Mouse (Mus musculus) lung, postnatal 0 days (tissue): ENCODE data around the gene Fam98c. TPM values are rescaled to one million over a fixed set of nuclear protein-coding genes. Genes with fewer than 3 reads are reported as not detected.
A peak's percentile ranks its signal among the peaks of the same experiment; 100 is the strongest.

Experiments used
- ATAC-seq: fragments of 200-750 bp; cut with Nextera tagmentation; 2 replicates; pipeline ENCODE4 v1.8.0; 2017; ENCODE audit warnings: moderate library complexity
- DNase-seq: peaks from one replicate; pipeline ENCODE4 v3.0.0-alpha.2; 2016; ENCODE audit warnings: low spot score
- H3K27ac ChIP-seq: fragments of 300-500 bp; sonication (generic); 2 replicates; pipeline ENCODE4 v1.5.1; 2014; ENCODE audit warnings: antibody characterized with exemption, mild to moderate bottlenecking, low read length, mixed read lengths
- H3K27me3 ChIP-seq: fragments of 300-500 bp; sonication (generic); replicated peaks from 2 replicates; pipeline ENCODE4 v1.6.1; 2014; ENCODE audit warnings: low read length, mixed read lengths; ENCODE audit not compliant: insufficient read depth
- H3K36me3 ChIP-seq: fragments of 300-500 bp; sonication (generic); 2 replicates; pipeline ENCODE4 v1.6.1; 2014; ENCODE audit warnings: low read length, mixed read lengths; ENCODE audit not compliant: insufficient read depth
- H3K4me1 ChIP-seq: fragments of 300-500 bp; sonication (generic); 2 replicates; pipeline ENCODE4 v1.6.1; 2014; ENCODE audit warnings: antibody characterized with exemption, low read depth, low read length, mixed read lengths; ENCODE audit not compliant: insufficient read depth
- H3K4me2 ChIP-seq: fragments of 300-500 bp; sonication (generic); replicated peaks from 2 replicates; pipeline ENCODE4 v1.6.1; 2014; ENCODE audit warnings: low read depth, mild to moderate bottlenecking, low read length, moderate library complexity, mixed read lengths
- H3K4me3 ChIP-seq: fragments of 300-500 bp; sonication (generic); 2 replicates; pipeline ENCODE4 v1.5.1; 2014; ENCODE audit warnings: low read depth, low read length
- H3K9ac ChIP-seq: fragments of 300-500 bp; sonication (generic); replicated peaks from 2 replicates; pipeline ENCODE4 v1.6.1; 2014; ENCODE audit warnings: low read depth, mild to moderate bottlenecking
- H3K9me3 ChIP-seq: fragments of 300-500 bp; sonication (generic); 2 replicates; pipeline ENCODE4 v1.6.1; 2016; ENCODE audit warnings: low read length, mixed read lengths
- CTCF ChIP-seq: IDR thresholded peaks from 2 replicates; pipeline ENCODE4 v1.5.1; 2016; ENCODE audit warnings: antibody characterized with exemption, mild to moderate bottlenecking
- EP300 ChIP-seq: IDR thresholded peaks from 2 replicates; pipeline ENCODE4 v1.6.1; 2016; ENCODE audit warnings: antibody characterized with exemption, mild to moderate bottlenecking, control low read depth
- WGBS: fragments of 180-500 bp; shearing (Covaris S2); extraction: QIAGEN DNeasy Blood & Tissue Kit; methylation state at CpG from one replicate; pipeline ENCODE4 v1.1.7; 2014; 5-methylcytosine and 5-hydroxymethylcytosine counted together
- polyA plus RNA-seq: library from polyadenylated mRNA; unstranded; fragments of >200 nt; fragmentation: Nextera tagmentation; extraction: Ambion mirVana; gene quantifications from 2 replicates; pipeline ENCODE4 v1.2.1, GENCODE M21; 2015

Fam98c gene
- polyA plus RNA-seq, 1 experiment from 2014 or later = 40.2 TPM

DNA sequence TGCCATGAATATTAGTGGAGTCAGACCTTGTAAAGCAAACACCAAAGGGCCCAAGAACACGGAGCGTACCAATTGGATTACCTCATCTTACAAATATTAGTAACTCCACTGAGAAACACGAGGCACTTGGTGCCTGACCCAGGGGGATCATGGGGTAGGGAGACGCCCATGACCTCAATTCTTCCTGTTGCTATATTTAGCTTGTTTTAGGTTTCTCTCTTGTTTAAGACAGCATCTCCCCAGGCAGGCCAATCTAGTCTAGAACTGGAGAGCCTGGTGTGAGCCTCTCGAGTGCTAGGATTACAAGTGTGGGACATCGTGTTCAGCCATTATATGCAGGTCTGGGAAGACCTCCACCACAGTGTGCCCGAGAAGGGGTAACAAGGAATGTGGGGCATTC, 23.3 kb upstream of the Fam98c start:
- Histone ChIP-seq H3K4me3 (peak overlapping the region; percentile 79), H3K4me2 (peak overlapping the region; percentile 70), H3K27ac (peak overlapping the region; percentile 84; the same call in 1 of the 2 replicates), H3K36me3 (peaks cover 24% of the 10 kb centered on the region; the same call in 1 of the 2 replicates), H3K4me1 (peaks cover 9% of the 10 kb centered on the region; the same call in 1 of the 2 replicates), H3K9me3 (no peaks in the 10 kb centered on the region), H3K9ac (peak overlapping the region; percentile 77; the same call in 1 of the 2 replicates), H3K27me3 (no peaks in the 10 kb centered on the region)
- ATAC-seq = no peak
- DNase-seq = peak; percentile 81
- WGBS = 16% methylated on average over 7 of the region's 7 CpGs
- no peak for TF ChIP-seq CTCF
- peak; percentile 38; the same call in 1 of the 2 replicates for TF ChIP-seq EP300

DNA sequence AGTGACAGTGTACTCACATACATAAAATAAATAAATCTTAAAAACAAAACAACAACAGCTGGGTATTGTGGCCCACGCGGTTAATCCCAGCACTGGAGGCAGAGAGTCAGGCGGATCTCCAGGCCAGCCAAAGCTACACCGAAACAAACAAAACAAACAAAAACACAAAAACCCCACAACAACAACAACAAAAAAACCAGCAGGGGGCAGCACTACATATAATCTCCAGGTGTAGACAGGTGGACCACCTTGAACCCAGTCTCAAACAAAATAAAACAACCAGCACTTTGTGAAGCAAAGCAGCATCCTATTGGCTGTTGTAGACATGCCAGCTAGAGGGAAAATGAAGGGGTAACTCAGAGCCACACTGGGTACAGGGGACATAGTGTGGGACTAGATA, 22.1 kb upstream of the Fam98c start:
- no peaks in the 10 kb centered on the region for H3K9me3 ChIP-seq
- 78% methylated on average over 4 of the region's 4 CpGs for WGBS
- no peak overlapping the region for H3K4me3 ChIP-seq
- H3K4me2 ChIP-seq = no peak overlapping the region
- DNase-seq (no peak), ATAC-seq (no peak)
- H3K9ac ChIP-seq = no peak overlapping the region
- H3K4me1 ChIP-seq = peaks cover 9% of the 10 kb centered on the region; the same call in 1 of the 2 replicates
- H3K36me3 ChIP-seq = peaks cover 31% of the 10 kb centered on the region
- no peak for TF ChIP-seq EP300
- TF ChIP-seq CTCF = peak; percentile 35
- H3K27ac ChIP-seq = no peak overlapping the region
- H3K27me3 ChIP-seq = 0 out of 2 replicates have a peak, but pooled peaks cover 5% of the 10 kb centered on the region

DNA sequence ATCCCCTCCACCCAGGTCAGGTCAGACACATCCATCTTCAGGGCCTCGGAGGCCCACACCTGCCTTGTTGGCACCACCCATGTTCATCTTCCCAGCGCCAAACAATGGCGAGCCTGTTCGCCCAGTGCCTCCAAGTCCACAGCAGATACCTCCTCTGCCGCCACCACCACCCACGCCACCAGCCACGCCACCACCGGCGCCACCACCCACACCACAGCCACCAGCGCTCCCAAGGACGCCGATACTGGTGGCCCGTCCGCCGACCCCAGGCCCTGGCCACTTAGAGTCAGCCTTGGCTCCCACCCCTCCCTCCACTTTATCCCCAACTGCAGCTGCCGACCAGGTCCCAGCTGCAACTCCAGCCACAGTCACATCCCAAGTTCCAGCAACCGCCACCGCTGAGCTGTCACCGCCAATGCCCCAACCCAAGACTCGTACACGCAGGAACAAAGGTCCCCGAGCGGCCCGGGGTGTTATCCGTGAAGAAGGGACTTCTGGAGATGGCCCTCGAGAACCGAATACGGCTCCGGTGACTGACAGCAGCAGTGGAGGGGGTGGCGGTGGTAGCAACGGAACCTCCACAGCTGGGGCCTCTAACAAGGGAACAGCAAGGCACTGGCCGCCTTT, 16.5 kb upstream of the Fam98c start:
- Histone ChIP-seq H3K9me3 (no peaks in the 10 kb centered on the region), H3K9ac (no peak overlapping the region), H3K4me2 (no peak overlapping the region), H3K4me1 (peaks cover 11% of the 10 kb centered on the region), H3K4me3 (no peak overlapping the region), H3K27me3 (peaks cover 16% of the 10 kb centered on the region), H3K27ac (no peak overlapping the region), H3K36me3 (peaks cover 31% of the 10 kb centered on the region)
- no peak for TF ChIP-seq EP300
- TF ChIP-seq CTCF = no peak
- 52% methylated on average over 30 of the region's 32 CpGs for WGBS
- DNase-seq (no peak), ATAC-seq (no peak)

DNA sequence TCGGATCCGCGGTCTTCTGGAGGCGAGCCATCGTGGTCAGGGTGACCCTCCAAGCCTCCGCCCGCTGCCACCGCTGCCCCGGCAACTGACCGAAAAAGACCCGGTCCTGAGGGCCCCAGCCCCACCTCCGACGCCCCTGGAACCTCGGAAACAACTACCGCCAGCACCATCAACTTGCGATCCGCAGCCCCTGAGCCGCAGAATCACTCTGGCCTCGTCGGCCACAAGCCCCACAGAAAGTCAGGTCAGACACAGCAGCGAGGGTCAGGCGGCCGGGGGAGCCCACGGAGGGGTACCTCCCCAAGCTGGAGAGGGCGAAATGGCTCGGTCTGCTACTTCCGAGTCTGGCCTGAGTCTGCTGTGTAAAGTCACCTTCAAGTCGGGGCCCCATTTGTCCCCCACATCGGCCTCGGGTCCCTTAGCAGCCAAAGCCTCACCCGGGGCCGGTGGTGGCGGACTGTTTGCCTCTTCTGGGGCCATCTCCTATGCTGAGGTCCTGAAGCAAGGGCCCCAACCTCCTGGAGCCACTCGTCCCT, 15.6 kb upstream of the Fam98c start:
- H3K4me2 ChIP-seq = peak overlapping the region; percentile 71
- 5% methylated on average over 30 of the region's 34 CpGs for WGBS
- peak overlapping the region; percentile 44 for H3K4me3 ChIP-seq
- peaks cover 11% of the 10 kb centered on the region for H3K4me1 ChIP-seq
- H3K9ac ChIP-seq = 0 out of 2 replicates have a peak overlapping the region, but pooled peaks have one; percentile 3
- TF ChIP-seq EP300 = no peak
- no peak for TF ChIP-seq CTCF
- H3K27me3 ChIP-seq = peaks cover 16% of the 10 kb centered on the region
- ATAC-seq (no peak), DNase-seq (no peak)
- peaks cover 30% of the 10 kb centered on the region for H3K36me3 ChIP-seq
- no peak overlapping the region for H3K27ac ChIP-seq
- H3K9me3 ChIP-seq = no peaks in the 10 kb centered on the region

DNA sequence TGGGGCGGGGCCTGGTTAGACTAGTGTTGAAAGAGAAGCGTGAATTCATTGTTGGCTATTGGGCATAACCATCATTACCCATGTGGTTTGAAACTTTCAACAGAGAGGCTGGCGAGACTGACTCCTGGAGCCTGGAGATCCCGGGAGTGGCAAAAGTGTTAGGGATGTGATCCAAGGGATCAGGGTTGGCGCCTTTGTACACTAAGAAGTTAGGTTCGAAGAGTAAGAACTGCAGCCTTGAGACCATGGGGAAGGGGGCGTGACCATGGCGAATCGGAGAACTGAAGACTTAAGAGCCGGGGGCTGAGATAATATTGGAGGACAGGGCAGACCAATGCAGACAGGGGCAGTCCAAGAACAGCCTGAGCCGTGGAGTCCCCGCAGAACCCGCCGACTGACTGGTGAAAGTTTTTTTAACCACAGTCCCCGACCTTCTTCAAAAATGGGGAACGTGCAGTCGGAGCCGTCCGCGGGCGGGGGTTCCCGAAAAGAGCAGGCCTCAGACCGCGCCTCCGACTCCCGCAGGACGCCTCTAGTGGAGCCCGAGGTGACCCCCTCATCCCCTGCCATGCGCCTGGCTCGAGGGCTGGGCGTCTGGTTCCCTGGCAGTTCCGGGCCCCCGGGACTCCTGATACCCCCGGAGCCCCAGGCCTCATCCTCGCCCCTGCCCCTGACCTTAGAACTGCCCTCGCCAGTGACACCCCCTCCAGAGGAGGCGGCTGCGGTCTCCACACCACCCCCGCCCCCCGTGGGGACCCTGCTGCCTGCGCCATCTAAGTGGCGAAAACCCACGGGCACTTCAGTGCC, 14.9 kb upstream of the Fam98c start:
- peak; percentile 75 for DNase-seq
- peaks cover 23% of the 10 kb centered on the region for H3K36me3 ChIP-seq
- peaks cover 11% of the 10 kb centered on the region for H3K4me1 ChIP-seq
- TF ChIP-seq EP300 = no peak
- TF ChIP-seq CTCF = no peak
- H3K9ac ChIP-seq = 0 out of 2 replicates have a peak overlapping the region, but pooled peaks have one; percentile 9
- WGBS = 1% methylated on average over 34 of the region's 43 CpGs
- peak; percentile 22; the same call in 1 of the 2 replicates for ATAC-seq
- peak overlapping the region; percentile 44 for H3K4me3 ChIP-seq
- no peak overlapping the region for H3K27ac ChIP-seq
- no peaks in the 10 kb centered on the region for H3K9me3 ChIP-seq
- peak overlapping the region; percentile 71 for H3K4me2 ChIP-seq
- H3K27me3 ChIP-seq = peaks cover 16% of the 10 kb centered on the region
